Mouse (Mus musculus) olfactory bulb, adult 2 months (tissue): ENCODE results near the gene Wdr78. TPM values are rescaled to one million over a fixed set of nuclear protein-coding genes. Genes with fewer than 3 reads are reported as not detected.

Experiments used
- H3K27ac ChIP-seq: fragments of 200-500 bp; 2 replicates; pipeline ENCODE4 v1.5.1; 2012; ENCODE audit warnings: low read depth, low read length; ENCODE audit not compliant: insufficient read depth
- H3K4me1 ChIP-seq: fragments of 200-500 bp; 2 replicates; pipeline ENCODE4 v1.6.1; 2012; ENCODE audit warnings: low read length; ENCODE audit not compliant: control insufficient read depth, insufficient read depth
- H3K4me3 ChIP-seq: fragments of 200-500 bp; 2 replicates; pipeline ENCODE4 v1.5.1; 2012; ENCODE audit warnings: mild to moderate bottlenecking, low read depth, low read length, moderate library complexity; ENCODE audit not compliant: insufficient read depth
- CTCF ChIP-seq: fragments of 200-500 bp; IDR thresholded peaks from 2 replicates; pipeline ENCODE4 v1.5.1; 2012; ENCODE audit warnings: low read depth, mild to moderate bottlenecking, low read length, moderate library complexity; ENCODE audit not compliant: insufficient read depth
- POLR2A ChIP-seq: fragments of 200-500 bp; IDR thresholded peaks from 2 replicates; pipeline ENCODE4 v1.6.1; 2012; ENCODE audit warnings: mild to moderate bottlenecking, low read depth, low read length, moderate library complexity; ENCODE audit not compliant: insufficient read depth
- WGBS: fragments of 180-500 bp; shearing (Covaris S2); methylation state at CpG from one replicate; pipeline ENCODE4 v1.1.7; 2018; 5-methylcytosine and 5-hydroxymethylcytosine counted together
- polyA plus RNA-seq: library from polyadenylated mRNA; stranded (reverse); fragments of >200 nt; gene quantifications from 2 replicates; pipeline ENCODE4 v1.2.4, GENCODE M21; 2012; ENCODE audit warnings: low replicate concordance; ENCODE audit not compliant: missing spikeins, insufficient read depth, insufficient read length

Gene Wdr78
- polyA plus RNA-seq, result not detected in 2 replicates

- WGBS, result under 1% methylated on average over 88 of the region's 90 CpGs
- TF ChIP-seq POLR2A (peak; percentile 39), CTCF (no peak)
- H3K4me1 ChIP-seq, result peaks cover 5% of the 10 kb centered on the region
- peak within 1 kb of the TSS; percentile 99 for H3K27ac ChIP-seq
- H3K4me3 ChIP-seq, result peak within 1 kb of the TSS; percentile 86
Measured at GRCm38 (mm10) chr4:103114184-103115111, at the start of gene Wdr78, which contains the start of gene Mier1. TSS of gene Wdr78 (minus strand) at chr4:103114555. TSS of gene Mier1 (plus strand) at chr4:103114390.

- TF ChIP-seq POLR2A (no peak), CTCF (no peak)
- no peak overlapping the region for H3K4me3 ChIP-seq
- WGBS, result 93% methylated on average over 4 of the region's 4 CpGs
- H3K4me1 ChIP-seq, result no peaks in the 10 kb centered on the region
- no peak overlapping the region for H3K27ac ChIP-seq
Measured at GRCm38 (mm10) chr4:103158781-103159180, 44.4 kb upstream of the Wdr78 start.

GRCm38 (mm10) chr4:103151946-103152345 lies 37.6 kb upstream of the Wdr78 start:
- 83% methylated on average over 5 of the region's 5 CpGs for WGBS
- Histone ChIP-seq H3K27ac (no peak overlapping the region), H3K4me1 (peaks cover 2% of the 10 kb centered on the region; the same call in 1 of the 2 replicates), H3K4me3 (no peak overlapping the region)
- no peak for TF ChIP-seq CTCF
- no peak for TF ChIP-seq POLR2A

- Histone ChIP-seq H3K27ac (no peak overlapping the region), H3K4me3 (no peak overlapping the region), H3K4me1 (no peaks in the 10 kb centered on the region)
- WGBS, result 20% methylated on average over 5 of the region's 5 CpGs
- TF ChIP-seq POLR2A, result no peak
- TF ChIP-seq CTCF, result peak; percentile 64
Measured at GRCm38 (mm10) chr4:103146339-103146738, 32.0 kb upstream of the Wdr78 start.

- Histone ChIP-seq H3K27ac (no peak overlapping the region), H3K4me1 (no peaks in the 10 kb centered on the region), H3K4me3 (no peak overlapping the region)
- WGBS, result 71% methylated on average over 1 of the region's 1 CpGs
- no peak for TF ChIP-seq CTCF
- no peak for TF ChIP-seq POLR2A
Measured at GRCm38 (mm10) chr4:103136946-103137345, 22.6 kb upstream of the Wdr78 start.

- TF ChIP-seq POLR2A, result no peak
- TF ChIP-seq CTCF, result no peak
- 64% methylated on average over 4 of the region's 4 CpGs for WGBS
- H3K27ac ChIP-seq, result no peak overlapping the region
- H3K4me1 ChIP-seq, result no peaks in the 10 kb centered on the region
- no peak overlapping the region for H3K4me3 ChIP-seq
Measured at GRCm38 (mm10) chr4:103126533-103126932, 12.2 kb upstream of the Wdr78 start.

- H3K4me1 ChIP-seq, result no peaks in the 10 kb centered on the region
- no peak overlapping the region for H3K27ac ChIP-seq
- no peak for TF ChIP-seq CTCF
- no peak for TF ChIP-seq POLR2A
- no peak overlapping the region for H3K4me3 ChIP-seq
Measured at GRCm38 (mm10) chr4:103123606-103124005, 9.3 kb upstream of the Wdr78 start.

- Histone ChIP-seq H3K4me3 (no peak overlapping the region), H3K4me1 (no peaks in the 10 kb centered on the region), H3K27ac (no peak overlapping the region)
- WGBS, result 56% methylated on average over 2 of the region's 2 CpGs
- TF ChIP-seq POLR2A (no peak), CTCF (no peak)
Measured at GRCm38 (mm10) chr4:103123086-103123485, 8.7 kb upstream of the Wdr78 start.

- 78% methylated on average over 9 of the region's 9 CpGs for WGBS
- no peak overlapping the region for H3K4me3 ChIP-seq
- no peak overlapping the region for H3K27ac ChIP-seq
- no peaks in the 10 kb centered on the region for H3K4me1 ChIP-seq
- no peak for TF ChIP-seq POLR2A
- no peak for TF ChIP-seq CTCF
Measured at GRCm38 (mm10) chr4:103120874-103121389, 6.6 kb upstream of the Wdr78 start.
